Mouse (Mus musculus): Measurements from ENCODE around the gene Parp4.

DNA sequence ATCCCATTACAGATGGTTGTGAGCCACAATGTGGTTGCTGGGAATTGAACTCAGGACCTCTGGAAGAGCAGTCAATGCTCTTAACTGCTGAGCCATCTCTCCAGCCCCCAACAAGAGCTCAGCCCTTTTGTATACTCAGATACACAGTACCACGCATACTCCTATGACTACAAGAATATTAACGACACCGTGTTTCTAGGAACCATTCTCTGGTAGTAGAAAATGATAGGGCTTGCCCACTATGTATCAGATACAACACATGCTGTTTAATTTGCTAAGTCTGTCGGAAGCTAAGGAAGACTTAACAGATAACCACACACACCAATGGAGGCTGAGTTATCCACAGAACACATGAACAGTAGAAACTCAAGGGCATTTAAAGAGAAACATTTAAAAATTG, 127.2 kb downstream of the Parp4 start:
- TF ChIP-seq CTCF (IDR thresholded peaks at IDR 0.05; ENCODE audit: borderline replicate concordance, insufficient read depth, low read length) (no peak), POLR2A (IDR thresholded peaks at IDR 0.05; ENCODE audit: low read depth, low read length) (no peak)
